Mouse (Mus musculus): ENCODE data around the gene Smim24.

DNA sequence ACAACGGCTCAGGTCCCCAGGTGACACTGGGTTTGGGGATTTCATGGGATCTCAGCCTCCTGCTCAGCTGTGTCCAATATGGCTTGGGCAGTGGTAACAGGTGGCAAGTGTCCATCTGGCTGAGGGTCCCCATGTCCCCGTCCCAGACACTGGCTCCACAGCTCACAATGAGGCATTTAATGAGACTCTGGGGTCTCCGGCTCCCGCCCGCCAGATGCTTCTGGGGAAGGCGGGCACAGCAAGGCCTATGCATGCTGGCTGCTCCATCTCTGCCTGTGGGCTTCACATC is 25.7 kb upstream of the Smim24 start:
- TF ChIP-seq CTCF (IDR thresholded peaks at IDR 0.05; ENCODE audit: extremely low read depth, insufficient read length, insufficient replicate concordance, low read depth, low read length) (no peak), POLR2A (IDR thresholded peaks at IDR 0.05; ENCODE audit: low read depth, low read length) (no peak)

Data from small intestine, adult 2 months (tissue).